Mouse (Mus musculus): Measurements from ENCODE around the gene Pcca.

Pcca gene

GRCm38 (mm10) chr14:122754311-122754710 is 220.2 kb downstream of the Pcca start:
- DNase-seq = no peak

- DNase-seq = no peak
Observed at GRCm38 (mm10) chr14:122755559-122755958, 221.4 kb downstream of the Pcca start.

DNA sequence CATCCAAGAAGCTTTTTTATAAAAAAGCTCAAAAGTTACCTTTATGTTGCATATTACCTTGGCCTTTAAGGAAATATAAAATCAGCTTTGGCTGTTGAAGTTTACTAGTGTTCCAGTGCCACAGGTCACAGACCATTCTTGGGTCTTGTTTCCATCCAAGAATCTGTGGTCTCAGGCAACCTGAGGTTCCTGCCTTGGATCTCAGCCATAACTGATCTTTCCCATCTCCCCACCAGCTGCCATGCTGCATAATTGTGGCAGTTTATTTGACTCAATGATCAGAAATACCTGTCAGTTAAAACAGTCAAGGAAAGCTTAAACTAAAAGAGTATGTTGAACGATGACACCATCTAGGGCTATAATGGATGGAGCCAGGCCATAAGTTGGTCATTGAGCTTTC is 222.5 kb downstream of the Pcca start:
- DNase-seq = no peak

- DNase-seq = no peak
Observed at GRCm38 (mm10) chr14:122759890-122760289, 225.8 kb downstream of the Pcca start.

DNA sequence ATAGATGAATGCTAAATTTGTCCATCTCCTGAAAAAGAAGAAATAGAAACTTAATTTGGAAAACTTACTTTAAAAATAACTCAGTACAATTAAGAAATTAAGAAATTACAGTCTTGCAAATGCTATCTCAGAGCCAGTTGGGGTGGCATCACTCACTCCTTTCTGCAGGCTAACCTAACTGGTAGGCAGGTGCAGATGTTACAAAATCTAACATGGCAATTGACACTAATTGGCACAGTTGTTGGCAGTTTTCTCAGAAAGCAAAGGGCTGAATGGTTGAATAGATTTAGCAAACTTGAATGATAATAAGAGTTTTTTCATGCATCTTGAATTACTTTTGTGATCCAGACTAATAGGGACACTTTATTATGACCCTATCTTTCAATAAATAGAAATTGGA is 226.7 kb downstream of the Pcca start:
- no peak for DNase-seq

GRCm38 (mm10) chr14:122762603-122763002 is 228.5 kb downstream of the Pcca start:
- no peak for DNase-seq

DNA sequence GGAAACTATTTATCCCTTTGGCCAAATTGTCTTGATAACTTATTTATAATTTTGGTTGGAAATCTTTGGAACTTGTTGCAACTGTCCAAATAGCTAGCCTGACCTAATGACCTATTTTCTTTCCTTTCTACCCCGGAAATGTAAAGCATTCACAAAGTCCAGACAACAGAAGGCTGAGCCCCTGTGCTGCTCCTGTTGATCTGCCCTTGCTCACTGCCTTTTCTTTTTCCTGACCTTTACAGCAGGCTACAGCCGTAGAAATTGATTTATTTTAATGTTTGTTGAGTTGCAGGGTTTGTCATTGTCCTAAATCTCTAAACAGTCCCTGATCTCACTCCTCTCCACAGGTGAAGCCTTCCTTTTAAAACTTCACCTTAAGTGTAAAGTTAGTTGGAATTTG is 231.8 kb downstream of the Pcca start:
- DNase-seq = no peak

DNA sequence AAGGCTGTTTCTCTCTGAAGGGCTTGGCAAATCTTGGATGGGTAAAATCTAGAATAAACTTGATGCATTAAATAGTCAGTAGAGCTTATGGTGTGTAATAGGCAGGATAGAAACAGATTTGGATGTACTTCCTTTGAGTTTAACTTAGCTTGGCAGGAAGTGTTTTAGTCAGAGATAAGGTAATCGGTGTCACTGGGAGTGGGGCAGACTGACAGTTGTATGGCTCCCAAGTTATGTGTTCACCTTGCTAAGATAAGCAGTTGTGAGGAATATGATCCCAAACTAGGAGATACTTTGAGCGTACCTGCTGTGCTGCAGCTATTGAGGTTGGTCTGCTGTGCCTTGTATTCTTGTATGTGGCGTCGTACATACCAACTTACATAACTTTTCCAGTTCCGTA is 232.3 kb downstream of the Pcca start:
- no peak for DNase-seq

GRCm38 (mm10) chr14:122784701-122785100 is 250.6 kb downstream of the Pcca start:
- no peak for DNase-seq

DNA sequence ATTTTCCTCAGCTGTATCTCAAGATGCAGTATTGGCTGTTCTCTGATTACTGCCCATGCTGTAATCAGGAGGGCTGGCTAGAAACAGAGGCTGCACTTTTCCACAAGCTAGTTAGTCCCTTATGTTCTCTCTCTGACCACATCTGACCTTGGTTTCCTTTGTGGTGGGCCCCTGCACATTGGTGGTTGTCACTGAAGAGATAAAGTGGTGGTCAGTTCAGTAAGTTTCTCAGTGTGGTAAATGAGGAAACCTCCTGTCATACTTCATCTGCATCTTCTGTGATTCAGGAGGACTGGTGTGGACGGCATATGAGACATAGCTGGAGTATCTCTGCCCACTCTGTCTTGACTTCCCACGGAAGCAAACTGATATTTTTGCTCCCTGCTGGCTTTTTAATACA is 254.1 kb downstream of the Pcca start:
- no peak for DNase-seq

DNA sequence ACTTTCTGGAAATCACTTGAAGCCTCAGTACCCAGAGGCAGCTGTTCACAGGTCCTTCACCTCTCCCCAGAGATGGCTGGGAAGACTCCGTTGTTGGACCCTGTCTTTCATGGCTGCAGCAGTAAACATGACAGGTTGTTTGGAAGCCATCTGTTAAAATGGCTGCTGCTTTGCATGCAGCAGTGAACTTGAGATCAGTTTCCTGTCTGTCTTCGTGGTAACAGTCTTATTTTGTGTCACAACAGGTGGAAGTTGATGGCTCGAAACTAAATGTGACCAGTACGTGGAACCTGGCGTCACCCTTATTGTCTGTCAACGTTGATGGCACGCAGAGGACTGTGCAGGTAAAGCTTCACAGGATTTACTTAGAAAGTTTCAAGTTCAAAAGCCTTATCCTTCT is 256.0 kb downstream of the Pcca start:
- DNase-seq = no peak

DNA sequence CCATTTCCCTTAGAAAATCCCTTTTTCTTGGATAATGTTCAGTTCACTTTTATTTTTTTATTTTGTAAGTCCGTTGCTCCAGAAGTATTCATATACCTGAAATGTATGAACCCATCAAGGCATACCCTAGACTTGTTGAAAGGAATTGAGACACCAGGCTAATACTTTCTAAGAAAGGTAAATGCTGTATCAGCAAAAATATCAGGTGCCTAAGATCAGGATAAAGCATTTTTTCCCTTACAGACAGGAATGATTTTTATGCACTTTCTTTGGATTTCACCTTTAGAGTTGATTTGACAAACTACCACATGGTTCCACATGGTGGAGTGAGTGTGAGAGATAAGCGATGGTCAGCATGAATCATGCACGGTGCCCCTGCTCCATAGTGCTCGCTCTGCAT is 259.2 kb downstream of the Pcca start:
- no peak for DNase-seq

DNA sequence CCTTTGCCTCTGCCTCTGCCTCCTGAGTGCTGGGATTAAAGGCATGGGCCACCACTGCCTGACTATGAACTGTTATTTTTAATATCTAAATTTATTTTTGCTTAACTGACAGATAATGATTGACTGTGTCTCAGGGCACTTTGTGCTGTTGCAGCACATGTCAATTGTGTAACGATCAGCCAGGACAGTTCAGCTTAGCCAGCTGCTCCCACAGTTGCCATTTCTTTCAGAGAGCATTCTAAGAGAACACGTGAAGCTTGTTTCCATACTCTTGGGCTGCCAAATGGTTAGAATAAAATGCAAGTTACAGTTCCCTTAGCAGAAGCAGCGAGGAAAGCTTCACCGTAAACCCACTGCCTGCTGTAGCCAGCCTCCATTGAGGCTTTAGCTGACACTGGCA is 266.2 kb downstream of the Pcca start:
- no peak for DNase-seq

DNA sequence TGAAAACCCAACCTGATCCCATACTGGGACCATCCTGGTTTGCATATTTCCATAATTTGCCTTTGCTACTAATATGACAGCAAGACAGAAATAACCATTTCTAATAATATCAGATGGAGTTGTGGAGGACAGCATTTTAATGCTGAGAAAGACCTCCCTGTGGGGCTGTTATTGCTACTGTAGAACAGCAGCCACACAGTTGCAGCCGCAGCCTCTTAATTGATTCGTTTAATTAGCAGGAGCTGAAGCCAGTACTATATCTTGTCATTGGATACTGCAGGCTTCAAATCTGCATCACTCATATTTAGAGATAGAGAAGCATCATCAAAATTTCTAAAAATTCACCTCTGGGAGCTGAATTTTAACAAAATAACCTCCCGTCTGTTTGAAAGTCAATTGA is 286.9 kb downstream of the Pcca start:
- DNase-seq = no peak

GRCm38 (mm10) chr14:122823791-122824190 is 289.7 kb downstream of the Pcca start:
- no peak for DNase-seq

- no peak for DNase-seq
Observed at GRCm38 (mm10) chr14:122825464-122825863, 291.3 kb downstream of the Pcca start.

DNA sequence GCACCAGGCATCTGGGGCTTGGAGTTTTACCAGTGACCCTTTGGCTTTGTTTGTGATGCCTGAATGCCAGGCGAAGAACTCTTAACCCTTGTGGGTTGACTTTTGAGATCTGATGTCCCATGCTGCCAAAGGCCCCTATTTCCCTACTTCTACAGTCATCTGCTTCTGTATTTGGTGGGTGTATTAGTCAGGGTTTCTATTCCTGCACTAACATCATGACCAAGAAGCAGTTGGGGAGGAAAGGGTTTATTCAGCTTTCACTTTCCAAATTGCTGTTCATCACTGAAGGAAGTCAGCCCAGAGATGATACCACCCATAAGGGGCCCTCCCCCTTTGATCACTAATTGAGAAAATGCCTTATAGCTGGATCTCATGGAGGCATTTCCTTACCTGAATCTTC is 296.3 kb downstream of the Pcca start:
- no peak for DNase-seq

DNA sequence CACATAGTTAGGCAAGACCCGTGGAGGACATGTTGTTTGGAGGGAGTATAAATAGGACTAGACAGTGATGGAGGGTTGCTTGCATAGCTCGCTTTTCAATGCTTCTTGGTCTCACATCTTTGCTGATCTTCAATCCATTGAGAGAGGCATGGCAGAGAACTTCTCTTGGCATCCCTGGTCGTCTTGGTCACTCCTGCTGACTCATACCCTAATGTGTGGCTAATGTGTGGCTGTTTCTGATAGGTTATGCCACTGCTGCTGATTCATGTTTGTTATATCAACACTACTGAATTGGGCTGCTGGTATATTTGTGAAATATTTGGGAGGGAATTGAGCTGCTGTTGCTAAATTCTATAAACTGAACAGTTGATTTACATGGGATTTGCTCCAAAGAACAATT is 299.5 kb downstream of the Pcca start:
- DNase-seq = no peak

DNA sequence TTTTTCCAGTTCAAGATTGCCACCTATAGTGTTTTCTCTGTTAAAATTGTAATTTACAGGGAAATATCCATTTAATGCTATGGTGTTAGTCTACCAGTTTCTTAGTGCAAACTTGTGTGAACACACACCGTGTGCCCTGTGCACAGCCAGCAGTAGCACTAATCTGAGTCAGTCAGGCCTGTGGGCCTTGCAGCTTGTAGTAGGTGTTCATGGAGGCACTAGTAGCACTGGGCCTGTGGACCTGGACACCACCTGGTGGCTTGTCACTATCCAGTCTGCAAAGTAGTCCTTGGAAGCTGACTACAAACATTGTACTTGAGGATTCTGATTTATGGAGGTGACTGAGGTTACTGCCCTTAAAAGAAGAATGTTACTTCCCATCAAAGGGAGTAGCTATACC is 300.6 kb downstream of the Pcca start:
- no peak for DNase-seq

GRCm38 (mm10) chr14:122835487-122836190 is 301.5 kb downstream of the Pcca start:
- no peak for DNase-seq

- no peak for DNase-seq
Observed at GRCm38 (mm10) chr14:122836221-122836620, 302.1 kb downstream of the Pcca start.

DNA sequence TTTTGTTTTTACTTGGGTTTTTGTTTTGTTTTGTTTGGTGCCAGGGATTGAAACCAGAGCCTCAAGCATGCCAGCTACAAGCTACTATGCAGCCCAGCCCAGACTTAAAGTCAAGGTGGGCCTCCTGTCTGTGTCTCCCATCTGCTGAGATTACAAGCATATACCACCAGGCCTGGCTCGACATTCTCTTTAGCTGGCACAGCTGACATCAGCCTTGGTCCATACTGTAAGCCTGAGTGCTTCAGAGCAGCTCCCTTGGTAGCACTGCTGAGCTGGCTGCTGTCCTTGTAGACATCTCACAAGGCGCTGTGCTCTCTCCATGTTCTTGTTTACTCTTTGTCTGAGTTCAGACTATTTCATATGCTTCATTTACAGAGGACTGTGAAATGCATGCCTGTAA is 302.9 kb downstream of the Pcca start:
- no peak for DNase-seq

GRCm38 (mm10) chr14:122852506-122853057 is 318.5 kb downstream of the Pcca start:
- peak; percentile 23 for DNase-seq

DNA sequence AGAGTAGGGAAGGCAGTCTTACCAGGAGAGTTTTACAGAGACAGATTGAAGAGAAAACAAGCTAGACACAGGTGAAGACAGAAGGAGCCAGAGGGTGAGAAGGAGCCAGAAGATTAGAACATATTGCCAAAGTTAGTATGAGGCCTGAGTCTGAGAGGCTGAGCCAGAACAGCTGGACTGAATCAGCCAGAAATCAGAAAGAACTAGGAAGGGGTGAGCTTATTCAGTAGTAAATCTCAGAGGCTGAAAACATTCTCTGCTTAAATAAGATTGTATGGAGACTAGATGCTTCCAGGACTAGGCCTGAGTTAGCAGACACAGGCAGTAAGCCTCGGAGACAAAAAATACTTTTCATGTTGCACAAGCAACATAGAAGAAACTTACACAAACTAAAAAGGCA is 325.7 kb downstream of the Pcca start:
- DNase-seq = no peak

GRCm38 (mm10) chr14:122862623-122863022 is 328.5 kb downstream of the Pcca start:
- no peak for DNase-seq
